15 mouse cellular contexts compared by ENCODE assay signal in genomic region chr9:20665925-20666324, GRCm38 (mm10). TPM values are rescaled to one million over a fixed set of nuclear protein-coding genes. Genes with fewer than 3 reads are reported as not detected.
DNase-seq lines count a peak whose midpoint lies in the region; ATAC-seq lines count a peak whose summit lies in the region.
"Had no signal": no experiment of that assay in that cellular context is flagged by ENCODE, and none has a peak within 500 bp of the region (broad histone marks: within the 10 kb centered on the region; RNA-seq: fewer than 3 reads in every experiment).

No protein-coding gene starts in this region.

- no peak overlapping the region for H3K9ac ChIP-seq in forebrain, embryonic 14.5 days (ENCODE audit: low read length)
- H3K9ac ChIP-seq in midbrain, embryonic 14.5 days (replicated peaks; ENCODE audit: low read length), result no peak overlapping the region
- H3K9ac ChIP-seq: embryonic facial prominence, embryonic 13.5 days; limb, embryonic 12.5 days had no signal

- H3K27me3 ChIP-seq in forebrain, embryonic 14.5 days (replicated peaks; ENCODE audit: control insufficient read depth, insufficient read depth, low read length), result no peaks in the 10 kb centered on the region
- no peaks in the 10 kb centered on the region for H3K27me3 ChIP-seq in midbrain, embryonic 14.5 days (ENCODE audit: control insufficient read depth, insufficient read depth, low read length)
- no peaks in the 10 kb centered on the region for H3K27me3 ChIP-seq in limb, embryonic 10.5 days (ENCODE audit: low read depth, poor library complexity, severe bottlenecking)
- H3K27me3 ChIP-seq: embryonic facial prominence, embryonic 13.5 days; limb, embryonic 12.5 days had no signal

- peak; percentile 7; the same call in 1 of the 2 replicates for ATAC-seq in forebrain, embryonic 14.5 days
- ATAC-seq in midbrain, embryonic 14.5 days (ENCODE audit: low FRiP score, low TSS enrichment), result no peak

- DNase-seq in right cerebral cortex, adult 18-20 months, result peak; percentile 28
- no peak for DNase-seq in right cerebral cortex, adult 2 months (ENCODE audit: low spot score in 2 of 2)
- DNase-seq in forebrain, embryonic 14.5 days (ENCODE audit: low spot score), result peak; percentile 71
- peak; percentile 53 for DNase-seq in midbrain, embryonic 14.5 days
- no peak for DNase-seq in heart, adult 9 months (ENCODE audit: low spot score in 2 of 2)
- DNase-seq in limb, embryonic 10.5 days (ENCODE audit: low spot score), result no peak
- DNase-seq in layer of hippocampus, postnatal 25 days (ENCODE audit: extremely low spot score in 1 of 2, low spot score in 1 of 2), result no peak
- DNase-seq: cerebellum, adult 2 months; heart, adult 11 months; heart, postnatal 14 days; kidney, adult 8-10 months; layer of hippocampus, adult 9-11 months; right cerebral cortex, postnatal 14 days had no signal

- WGBS in forebrain, embryonic 14.5 days, result 5% methylated on average over 8 of the region's 8 CpGs
- WGBS in midbrain, embryonic 14.5 days, result 16% methylated on average over 8 of the region's 8 CpGs
- WGBS in limb, embryonic 10.5 days, result 40% methylated on average over 8 of the region's 8 CpGs

- H3K4me2 ChIP-seq in forebrain, embryonic 14.5 days (ENCODE audit: low read length), result no peak overlapping the region
- no peak overlapping the region for H3K4me2 ChIP-seq in midbrain, embryonic 14.5 days (ENCODE audit: low read length)
- H3K4me2 ChIP-seq: embryonic facial prominence, embryonic 13.5 days; limb, embryonic 12.5 days had no signal

- no peaks in the 10 kb centered on the region for H3K9me3 ChIP-seq in forebrain, embryonic 14.5 days (replicated peaks; ENCODE audit: control insufficient read depth, low read length)
- H3K9me3 ChIP-seq in midbrain, embryonic 14.5 days (ENCODE audit: control insufficient read depth, low read length), result no peaks in the 10 kb centered on the region
- no peaks in the 10 kb centered on the region for H3K9me3 ChIP-seq in limb, embryonic 10.5 days (replicated peaks)
- H3K9me3 ChIP-seq: embryonic facial prominence, embryonic 13.5 days; limb, embryonic 12.5 days had no signal

- peak overlapping the region; percentile 31 for H3K27ac ChIP-seq in forebrain, embryonic 14.5 days (ENCODE audit: low read depth, low read length)
- 0 out of 2 replicates have a peak overlapping the region, but pooled peaks have one; percentile 26 for H3K27ac ChIP-seq in midbrain, embryonic 14.5 days (replicated peaks; ENCODE audit: low read depth, low read length)
- H3K27ac ChIP-seq in limb, embryonic 10.5 days, result no peak overlapping the region
- H3K27ac ChIP-seq: embryonic facial prominence, embryonic 13.5 days; limb, embryonic 12.5 days had no signal

- H3K36me3 ChIP-seq in forebrain, embryonic 14.5 days (ENCODE audit: control insufficient read depth, insufficient read depth, low read length), result peaks cover 36% of the 10 kb centered on the region
- H3K36me3 ChIP-seq in midbrain, embryonic 14.5 days (ENCODE audit: control insufficient read depth, insufficient read depth, low read length), result peaks cover 48% of the 10 kb centered on the region
- peaks cover 45% of the 10 kb centered on the region for H3K36me3 ChIP-seq in limb, embryonic 10.5 days

- peaks cover 25% of the 10 kb centered on the region for H3K4me1 ChIP-seq in forebrain, embryonic 14.5 days (ENCODE audit: control insufficient read depth, insufficient read depth, low read length)
- H3K4me1 ChIP-seq in midbrain, embryonic 14.5 days (ENCODE audit: control insufficient read depth, insufficient read depth, low read length), result peaks cover 19% of the 10 kb centered on the region
- peaks cover 13% of the 10 kb centered on the region; the same call in 1 of the 2 replicates for H3K4me1 ChIP-seq in limb, embryonic 10.5 days
- H3K4me1 ChIP-seq: embryonic facial prominence, embryonic 13.5 days had no signal

- H3K4me3 ChIP-seq in forebrain, embryonic 14.5 days (ENCODE audit: low read depth, low read length), result no peak overlapping the region
- H3K4me3 ChIP-seq in midbrain, embryonic 14.5 days (replicated peaks; ENCODE audit: low read depth, low read length), result no peak overlapping the region
- H3K4me3 ChIP-seq in limb, embryonic 10.5 days, result no peak overlapping the region
- H3K4me3 ChIP-seq: embryonic facial prominence, embryonic 13.5 days; limb, embryonic 12.5 days had no signal

RNA-seq across cellular contexts. Expression of gene Pin1, which starts 14.0 kb away (rescaled TPM):
- polyA plus RNA-seq in forebrain, embryonic 14.5 days (2014; fragmentation: Nextera tagmentation; extraction: Ambion mirVana), result 69.2 and 73.3 TPM in 2 replicates
- 56.7 and 68.6 TPM in 2 replicates for polyA plus RNA-seq in midbrain, embryonic 14.5 days (2014; fragmentation: Nextera tagmentation; extraction: Ambion mirVana)
- 82.8 and 93.0 TPM in 2 replicates for polyA plus RNA-seq in limb, embryonic 10.5 days (2016; fragmentation: Nextera tagmentation; extraction: Ambion mirVana)
- total RNA-seq in layer of hippocampus, postnatal 25 days (2021), result 10 to 100 TPM; 31.6 to 35.8 TPM

RNA-seq across cellular contexts. Expression of gene Fbxl12, which starts 21.4 kb away (rescaled TPM):
- polyA plus RNA-seq in forebrain, embryonic 14.5 days (2014; fragmentation: Nextera tagmentation; extraction: Ambion mirVana), result 10.3 and 12.5 TPM in 2 replicates
- polyA plus RNA-seq in midbrain, embryonic 14.5 days (2014; fragmentation: Nextera tagmentation; extraction: Ambion mirVana), result 12.1 and 20.8 TPM in 2 replicates
- 21.5 and 21.6 TPM in 2 replicates for polyA plus RNA-seq in limb, embryonic 10.5 days (2016; fragmentation: Nextera tagmentation; extraction: Ambion mirVana)
- 10 to 100 TPM; 14.7 to 23.3 TPM for total RNA-seq in layer of hippocampus, postnatal 25 days (2021)

RNA-seq across cellular contexts. Expression of gene Ubl5, which starts 23.2 kb away (rescaled TPM):
- polyA plus RNA-seq in forebrain, embryonic 14.5 days (2014; fragmentation: Nextera tagmentation; extraction: Ambion mirVana), result 468 and 550 TPM in 2 replicates
- polyA plus RNA-seq in midbrain, embryonic 14.5 days (2014; fragmentation: Nextera tagmentation; extraction: Ambion mirVana), result 444 and 552 TPM in 2 replicates
- 330 TPM in 2 replicates for polyA plus RNA-seq in limb, embryonic 10.5 days (2016; fragmentation: Nextera tagmentation; extraction: Ambion mirVana)
- 100 to 1,000 TPM; 307 to 354 TPM for total RNA-seq in layer of hippocampus, postnatal 25 days (2021)

Comparison
In these comparisons a context has a peak if more than half of its experiments do, and no peak if none do; other contexts are left out.
1. DNase-seq: peak in right cerebral cortex, adult 18-20 months (single experiment), forebrain, embryonic 14.5 days (single experiment) and midbrain, embryonic 14.5 days (single experiment); none in right cerebral cortex, adult 2 months (0 of 2), heart, adult 9 months (0 of 2), limb, embryonic 10.5 days (single experiment) and layer of hippocampus, postnatal 25 days (0 of 2).